Mouse (Mus musculus) gastrocnemius, postnatal 4 days (tissue): ENCODE data around the gene Pank1. TPM values are rescaled to one million over a fixed set of nuclear protein-coding genes. Genes with fewer than 3 reads are reported as not detected.

Experiments used
- DNase-seq, 2 experiments: peaks; one replicate each; pipeline ENCODE4 v3.0.0; 2021 to 2022; ENCODE audit warnings: low spot score in 2 of 2, mixed read lengths in 2 of 2
- long read RNA-seq, 2 experiments: library from polyadenylated mRNA; stranded (forward); transcript quantifications; one replicate each; pipeline ENCODE4 v2.0.0; 2021
- total RNA-seq, 2 experiments: library from RNA; stranded (reverse); gene quantifications; 2 replicates each; pipeline ENCODE4 v1.2.3; 2021

The Pank1 gene
- 10 to 100 TPM; 12.0 to 12.7 TPM for total RNA-seq
- long read RNA-seq, experiment 1, full-length matches to known transcripts = 11 of 22 reads
- long read RNA-seq, experiment 1, partial matches to known transcripts = 1 of 22 reads
- long read RNA-seq, experiment 1, other reads (novel, unspliced or antisense) = 10 of 22 reads
- long read RNA-seq, experiment 2, full-length matches to known transcripts = 15 of 24 reads
- long read RNA-seq, experiment 2, partial matches to known transcripts = 1 of 24 reads
- long read RNA-seq, experiment 2, other reads (novel, unspliced or antisense) = 8 of 24 reads

GRCm38 (mm10) chr19:34878603-34879541, at the start of gene Pank1:
Gene Pank1 (minus strand): TSS chr19:34879455.
- DNase-seq = peak; percentile 36 to 61

GRCm38 (mm10) chr19:34922603-34922963, 43.3 kb upstream of the Pank1 start:
- no peak for DNase-seq

- peak; percentile 85 to 91 for DNase-seq
These were observed 42.7 kb upstream of the Pank1 start, which contains the start of gene Kif20b for GRCm38 (mm10) chr19:34921652-34922602. Gene Kif20b (plus strand): TSS chr19:34922361.

- no peak for DNase-seq
These were observed 42.0 kb upstream of the Pank1 start for GRCm38 (mm10) chr19:34921253-34921651.

- DNase-seq = no peak
These were observed 41.3 kb upstream of the Pank1 start for GRCm38 (mm10) chr19:34920531-34920930.

- no peak for DNase-seq
These were observed 40.8 kb upstream of the Pank1 start for GRCm38 (mm10) chr19:34920066-34920465.

- DNase-seq = no peak
These were observed 33.1 kb upstream of the Pank1 start for GRCm38 (mm10) chr19:34912366-34912765.

- no peak for DNase-seq
These were observed 27.5 kb upstream of the Pank1 start for GRCm38 (mm10) chr19:34906772-34907171.

GRCm38 (mm10) chr19:34905424-34905823, 26.2 kb upstream of the Pank1 start:
- no peak for DNase-seq

GRCm38 (mm10) chr19:34904032-34904431, 24.8 kb upstream of the Pank1 start:
- no peak for DNase-seq

GRCm38 (mm10) chr19:34901735-34902134, 22.5 kb upstream of the Pank1 start:
- DNase-seq = no peak

- no peak for DNase-seq
These were observed 22.0 kb upstream of the Pank1 start for GRCm38 (mm10) chr19:34901266-34901665.

- DNase-seq = no peak
These were observed 19.7 kb upstream of the Pank1 start for GRCm38 (mm10) chr19:34898941-34899340.

GRCm38 (mm10) chr19:34897082-34897965, 18.1 kb upstream of the Pank1 start:
- DNase-seq = no peak

GRCm38 (mm10) chr19:34895082-34895481, 15.8 kb upstream of the Pank1 start:
- no peak for DNase-seq

- no peak for DNase-seq
These were observed 12.3 kb upstream of the Pank1 start for GRCm38 (mm10) chr19:34891590-34891989.

- DNase-seq = no peak
These were observed 11.7 kb upstream of the Pank1 start for GRCm38 (mm10) chr19:34890981-34891380.

GRCm38 (mm10) chr19:34886324-34886723, 7.1 kb upstream of the Pank1 start:
- DNase-seq = no peak

- no peak for DNase-seq
These were observed 4.4 kb upstream of the Pank1 start for GRCm38 (mm10) chr19:34883526-34884224.
